Mouse (Mus musculus) right cerebral cortex, postnatal 14 days (tissue): ENCODE results near the gene Cemip.

Experiments
- DNase-seq: peaks from one replicate; pipeline ENCODE4 v3.0.0; 2022

Cemip gene

DNA sequence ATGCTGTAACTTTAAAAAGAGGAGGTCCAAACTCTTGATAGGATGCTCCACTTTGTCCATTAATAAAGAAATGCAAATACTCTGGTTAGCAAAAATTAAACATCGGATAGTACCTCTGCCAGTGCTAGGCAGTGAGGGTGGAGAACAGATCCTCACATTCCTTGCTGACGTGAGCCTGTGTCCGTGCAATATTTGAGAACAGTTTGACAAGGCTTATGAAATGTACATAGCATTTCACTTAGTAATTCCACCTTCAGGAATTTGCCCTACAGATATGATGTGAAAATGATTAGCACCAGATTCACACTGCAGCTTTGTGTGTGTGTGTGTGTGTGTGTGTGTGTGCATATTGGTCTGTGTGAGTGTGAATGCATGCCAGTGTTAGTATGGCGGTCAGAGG is 4.5 kb upstream of the Cemip start:
- no peak for DNase-seq

DNA sequence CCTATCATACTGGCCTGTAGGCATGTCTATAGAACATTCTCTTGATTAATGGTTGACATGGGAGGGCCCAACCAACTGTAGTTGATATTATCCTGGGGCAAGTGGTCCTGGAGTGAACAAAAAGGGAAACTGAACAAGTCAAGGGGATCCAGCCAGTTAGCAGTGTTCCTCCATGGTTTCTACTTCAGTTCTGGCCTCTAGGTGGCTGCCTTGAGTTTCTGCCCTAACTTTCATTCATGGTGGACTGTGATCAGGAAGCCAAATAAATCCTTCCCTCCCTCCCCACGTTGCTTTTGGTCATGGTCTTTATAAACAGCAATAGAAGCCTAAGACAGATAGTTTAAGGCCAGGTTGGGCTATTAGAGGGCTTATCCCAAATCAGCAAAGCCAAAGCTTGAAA is 3.5 kb upstream of the Cemip start:
- DNase-seq = no peak

DNA sequence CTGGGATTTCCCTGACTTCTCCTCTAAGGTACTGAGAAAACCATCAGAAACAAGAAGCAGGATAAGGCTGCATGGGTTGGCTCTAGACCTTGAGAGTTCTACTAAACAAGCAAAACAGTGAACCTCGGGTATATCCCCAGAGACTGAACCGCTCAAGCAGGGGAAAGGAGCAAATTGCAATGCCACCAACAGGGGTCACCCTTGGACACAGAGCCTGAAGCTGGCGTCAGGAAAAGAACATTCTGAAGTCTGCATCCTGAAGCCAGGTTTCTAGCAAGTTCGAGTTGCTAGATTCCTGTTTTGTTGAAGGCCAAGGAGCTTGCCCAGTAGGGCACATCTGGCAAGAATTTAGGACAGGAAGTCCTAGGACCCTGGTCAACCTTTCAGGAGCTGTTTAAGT is 2.7 kb upstream of the Cemip start:
- DNase-seq = peak; percentile 75

DNA sequence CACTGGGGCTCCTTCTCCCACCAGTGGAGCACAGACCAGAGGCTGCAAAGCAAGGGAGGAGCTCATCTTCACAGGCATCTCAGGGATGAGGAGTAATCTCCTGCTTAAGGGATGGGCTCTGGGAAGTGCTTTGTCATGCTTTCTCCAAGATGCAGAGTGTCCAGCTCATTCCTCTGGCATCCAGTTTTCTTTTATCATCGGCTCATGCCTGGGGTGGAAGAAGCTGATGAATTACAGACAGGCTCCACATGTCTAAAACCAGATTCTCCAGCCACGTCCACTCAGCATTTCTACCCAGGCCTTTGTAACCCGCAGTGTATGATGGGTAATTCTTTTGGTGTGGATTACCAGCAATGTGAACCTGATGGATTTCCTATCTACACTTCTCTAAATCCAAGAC is 1.9 kb upstream of the Cemip start:
- no peak for DNase-seq

DNA sequence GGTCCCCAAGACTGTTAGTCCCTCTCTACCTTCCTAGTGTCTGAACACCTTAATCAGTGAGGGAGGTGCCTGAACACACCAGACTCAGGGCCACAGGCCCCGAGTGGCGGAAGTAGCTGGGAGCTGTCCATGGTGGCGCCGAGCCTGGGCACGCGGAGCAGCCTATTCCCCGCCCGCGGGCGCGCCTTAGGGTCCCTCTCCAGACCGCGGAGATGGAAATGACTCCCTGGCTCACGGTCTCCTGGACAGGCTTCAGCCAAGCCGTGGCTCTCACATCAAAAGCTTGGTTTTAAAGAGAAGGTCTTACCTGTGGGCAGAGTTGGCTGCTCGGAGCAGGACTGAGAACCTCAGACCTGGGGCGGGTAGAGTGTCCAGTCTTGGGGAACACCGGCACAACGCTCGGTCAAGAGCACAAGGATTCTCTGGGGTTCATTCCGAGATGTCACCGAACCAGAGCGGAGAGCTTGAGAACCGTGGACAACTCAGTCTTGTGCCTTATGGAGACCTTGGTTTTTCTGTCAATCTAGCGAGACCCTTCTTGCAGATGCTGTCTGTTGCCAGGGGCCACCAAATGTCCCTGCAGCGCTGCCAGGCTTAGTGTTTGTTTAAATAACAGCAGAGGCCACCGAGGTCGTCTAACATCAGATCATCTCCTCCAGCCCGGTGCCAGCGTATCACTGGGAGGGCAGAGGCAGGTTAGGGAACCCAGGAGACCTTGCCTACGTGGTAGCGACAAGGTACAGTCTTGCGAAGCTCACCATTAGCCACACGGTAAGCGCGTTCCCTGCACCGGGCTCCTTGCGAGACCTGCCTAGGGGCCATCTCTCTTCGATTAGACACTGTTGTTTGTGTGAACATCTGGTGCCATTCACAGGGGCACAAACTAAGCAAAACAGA is 1.0 kb downstream of the Cemip start:
- peak; percentile 41 for DNase-seq

DNA sequence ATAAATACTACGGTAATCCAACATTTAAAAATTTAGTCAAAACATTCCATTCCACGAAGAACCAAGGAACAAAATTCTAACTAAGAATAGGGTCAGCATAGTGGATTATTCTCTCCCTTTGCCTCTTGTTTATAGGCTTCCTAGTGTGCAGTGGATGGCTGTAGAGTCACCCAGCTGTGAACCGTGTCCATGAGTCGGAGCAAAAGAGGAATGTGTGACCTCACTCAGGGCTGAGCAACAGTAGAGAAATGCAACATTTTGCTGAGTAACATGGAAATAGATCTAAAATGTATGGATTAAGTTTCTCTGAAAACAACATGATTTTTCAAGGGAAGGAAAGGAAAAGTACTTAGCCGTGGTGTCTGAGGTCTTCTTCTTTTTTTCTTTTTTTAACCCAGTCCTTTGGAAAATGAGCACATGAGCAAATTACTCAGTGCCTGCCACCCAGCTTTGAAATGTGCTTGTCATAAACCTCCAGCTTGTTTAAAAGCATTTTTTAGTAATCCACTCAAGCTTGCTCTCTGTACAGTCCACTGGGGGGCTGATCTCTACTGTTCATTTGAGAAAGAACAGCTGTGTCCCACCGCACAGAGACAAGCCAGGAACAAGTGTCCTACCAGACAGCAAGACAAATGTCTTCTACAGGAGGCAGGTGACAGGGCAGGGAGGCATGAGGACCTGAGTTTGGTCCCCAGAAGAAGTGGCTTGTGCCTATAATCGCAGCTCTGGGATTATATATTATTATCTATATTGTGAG is 8.9 kb downstream of the Cemip start:
- DNase-seq = no peak

DNA sequence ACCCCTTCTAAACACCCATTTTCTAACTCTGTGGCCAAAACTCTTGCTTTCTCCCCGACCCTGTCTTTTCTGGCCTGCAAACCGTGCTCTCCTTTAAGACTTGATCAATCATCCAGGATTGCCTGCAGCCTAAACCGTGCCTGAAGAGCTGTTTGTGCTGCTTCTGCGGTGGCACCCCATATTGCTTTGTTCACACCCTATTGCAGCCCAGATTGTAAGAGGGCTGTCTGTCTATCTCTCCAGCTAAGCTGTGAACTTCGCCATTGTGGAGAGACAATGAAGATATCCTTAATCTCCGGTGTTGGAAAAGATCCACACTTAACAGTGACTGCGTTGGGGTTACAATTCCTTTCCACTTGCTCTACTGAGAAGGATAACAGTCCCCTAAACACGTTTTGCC is 12.0 kb downstream of the Cemip start:
- no peak for DNase-seq

DNA sequence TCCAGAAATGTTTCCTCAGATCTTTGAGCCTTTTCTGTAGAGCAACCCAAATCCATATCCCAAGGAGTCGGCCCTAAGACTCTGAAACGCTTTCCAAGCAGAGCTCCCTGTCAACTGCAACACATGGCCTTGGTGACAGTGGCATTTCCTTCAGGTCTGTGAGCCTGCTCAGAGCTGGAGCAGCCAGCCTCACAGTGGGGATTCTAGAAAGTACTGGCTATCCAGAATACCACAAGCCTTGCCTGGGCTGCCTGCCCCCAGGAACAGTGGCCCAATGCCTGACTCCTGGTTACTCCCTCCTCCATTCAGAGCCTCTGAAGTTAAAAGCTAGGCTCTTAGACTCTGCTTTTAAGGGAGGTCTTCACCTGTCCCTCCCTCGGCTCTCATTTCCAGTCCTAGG is 12.4 kb downstream of the Cemip start:
- no peak for DNase-seq

DNA sequence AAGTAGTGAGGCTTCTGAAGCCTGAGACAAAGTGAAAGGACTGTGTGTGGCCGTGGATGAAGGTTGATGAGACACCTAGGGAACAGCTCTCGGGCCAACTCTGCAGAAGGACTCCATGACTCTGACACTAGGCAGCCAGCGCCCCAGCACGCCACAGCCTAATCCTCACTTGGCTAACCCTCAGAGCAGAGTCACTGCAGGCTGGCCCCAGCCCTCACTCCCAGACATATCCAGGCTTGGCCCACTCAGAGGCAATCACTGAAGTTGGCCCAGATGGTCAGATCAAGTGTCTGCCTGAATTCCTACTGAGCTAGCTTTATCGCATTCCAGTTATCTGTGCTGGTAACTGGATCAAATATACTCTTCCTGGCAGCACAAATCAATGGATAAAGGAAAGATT is 17.4 kb downstream of the Cemip start:
- DNase-seq = no peak

DNA sequence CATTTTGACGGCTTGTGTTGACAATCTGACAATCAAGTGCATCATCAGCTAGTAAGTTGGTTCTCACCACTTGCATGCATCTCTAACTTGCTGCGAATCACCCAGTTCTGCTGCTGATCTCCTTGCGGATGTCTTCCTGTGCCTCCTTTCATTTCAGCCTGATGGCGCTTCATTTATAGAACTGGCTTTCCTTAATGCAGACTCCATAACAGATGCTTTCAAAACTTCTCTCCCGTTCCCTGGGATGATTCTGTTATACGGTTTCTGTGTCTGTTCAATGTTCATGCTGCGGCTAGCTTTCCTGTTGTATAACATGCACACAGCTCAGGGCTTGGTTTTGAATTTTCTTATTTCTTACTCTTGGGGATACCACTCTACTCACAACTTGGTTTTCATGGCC is 26.5 kb downstream of the Cemip start:
- DNase-seq = no peak

DNA sequence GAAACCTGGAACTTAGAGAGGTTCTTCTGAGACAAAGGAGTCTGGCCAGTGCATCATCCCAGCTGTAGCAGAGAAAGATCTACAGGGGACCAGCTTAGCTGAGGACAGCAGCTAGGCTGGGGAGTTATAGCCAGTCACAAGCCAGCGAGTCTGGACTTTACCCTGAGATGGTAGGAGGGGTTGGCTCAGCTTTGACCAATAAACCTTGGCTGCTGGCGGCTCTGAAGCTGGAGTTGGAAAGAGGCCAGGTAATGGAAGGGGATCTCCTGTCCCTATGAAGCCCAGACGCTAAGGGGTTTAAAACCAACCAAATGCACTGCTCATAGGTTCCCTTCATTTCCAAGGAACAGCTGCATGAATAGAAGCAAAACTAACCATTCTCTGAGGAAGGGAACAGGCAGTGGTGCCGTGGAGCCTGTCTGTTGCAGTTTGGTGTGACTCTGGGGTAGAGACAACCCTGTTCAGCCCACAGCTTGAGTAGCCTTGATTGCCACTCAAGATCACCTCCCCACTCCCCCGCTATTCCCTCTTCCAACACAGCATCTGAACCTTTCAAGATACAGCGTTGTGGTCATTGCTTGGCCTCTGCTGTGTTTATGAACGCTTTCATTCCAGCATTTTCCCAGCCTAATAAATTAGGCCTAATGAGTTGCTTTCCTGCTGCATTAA is 30.2 kb downstream of the Cemip start:
- no peak for DNase-seq

DNA sequence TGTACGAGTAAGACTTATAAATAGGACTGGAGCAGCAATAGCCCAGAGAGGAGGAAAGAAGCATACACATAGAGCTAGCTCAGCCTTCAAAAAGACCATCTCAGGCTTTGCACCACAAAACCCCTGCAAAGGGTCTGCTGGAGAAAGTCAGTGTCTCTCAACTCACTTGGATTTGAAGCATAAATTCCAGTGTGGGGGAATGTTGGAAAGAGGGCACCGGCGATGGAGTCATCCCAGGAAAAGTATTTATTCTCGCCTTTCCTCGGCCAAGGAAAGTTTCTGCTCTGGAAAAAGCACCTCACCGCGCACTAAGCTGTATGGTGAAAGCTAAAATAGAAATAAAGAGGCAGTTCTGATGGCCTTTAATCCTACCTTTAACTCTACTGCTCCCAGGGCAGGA is 32.4 kb downstream of the Cemip start:
- no peak for DNase-seq

DNA sequence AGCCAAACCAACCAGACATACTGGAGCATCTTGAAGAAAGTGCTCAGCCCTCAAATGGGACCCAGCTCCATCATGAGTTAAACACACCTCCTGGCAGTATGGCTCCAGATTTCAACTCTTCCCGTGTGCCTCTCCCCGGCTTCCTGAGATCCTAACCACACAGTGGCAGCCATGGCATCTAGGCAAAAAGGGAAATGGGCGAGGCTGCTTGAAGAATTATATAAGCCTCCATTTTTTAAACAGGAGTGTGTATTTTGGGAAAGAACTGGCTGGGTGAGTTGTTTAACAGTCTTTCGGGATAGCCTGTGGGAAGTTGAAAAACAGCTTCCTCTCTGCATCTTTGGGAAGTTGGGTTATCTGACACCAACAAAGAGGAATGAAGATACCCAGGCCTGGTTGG is 34.9 kb downstream of the Cemip start:
- no peak for DNase-seq

DNA sequence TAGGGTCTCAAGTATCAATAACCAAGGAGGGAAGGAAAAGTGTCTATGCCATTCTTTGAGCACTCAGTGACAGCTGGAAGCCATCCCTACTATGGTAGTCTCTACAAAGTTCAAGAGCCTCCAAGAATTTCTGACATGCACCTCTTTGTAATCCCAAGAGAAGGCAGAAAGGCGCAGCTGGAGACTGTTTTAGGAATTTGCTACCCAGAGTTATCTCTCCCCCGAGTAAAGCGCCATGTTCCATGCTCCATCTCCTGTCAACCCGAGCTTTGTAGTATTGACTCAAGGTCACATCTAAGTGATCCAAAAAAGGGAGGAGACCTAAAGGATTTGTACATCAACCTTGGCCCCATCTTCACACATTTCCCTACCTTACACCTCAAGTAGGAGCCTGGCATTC is 40.8 kb downstream of the Cemip start:
- DNase-seq = no peak

DNA sequence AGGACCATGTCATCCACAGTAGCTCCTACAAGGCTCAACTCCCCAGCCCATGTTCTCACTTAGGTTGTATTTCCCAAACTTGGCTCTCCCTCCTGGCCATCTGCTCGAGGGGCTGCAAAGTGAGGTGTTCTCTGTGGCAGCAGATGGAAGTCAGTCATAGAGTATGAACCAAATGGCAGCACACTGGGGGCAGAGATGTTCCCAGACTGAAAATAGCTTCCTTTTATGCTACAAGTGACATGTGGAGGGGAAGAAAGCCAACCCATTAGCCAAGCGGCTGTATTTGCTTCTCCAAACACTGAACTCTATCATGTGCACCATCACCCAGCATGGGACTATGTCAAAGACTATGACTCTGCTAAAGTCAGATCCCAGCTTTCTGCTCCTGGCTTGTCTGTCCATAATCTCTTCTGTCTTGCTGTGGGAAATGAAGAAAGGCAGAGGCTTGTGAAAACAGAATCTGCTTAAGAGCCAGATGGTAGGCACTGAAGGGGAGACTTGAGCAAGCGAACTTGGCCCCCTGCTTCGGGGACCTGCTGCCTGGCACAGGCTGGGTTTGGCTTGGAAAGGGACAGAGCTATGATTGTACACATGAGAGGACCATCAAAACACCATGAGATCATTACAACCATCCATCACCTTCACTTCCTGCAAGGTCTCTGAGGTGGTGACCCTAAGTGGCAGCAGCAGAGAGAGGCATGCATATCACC is 41.6 kb downstream of the Cemip start:
- DNase-seq = peak; percentile 29

DNA sequence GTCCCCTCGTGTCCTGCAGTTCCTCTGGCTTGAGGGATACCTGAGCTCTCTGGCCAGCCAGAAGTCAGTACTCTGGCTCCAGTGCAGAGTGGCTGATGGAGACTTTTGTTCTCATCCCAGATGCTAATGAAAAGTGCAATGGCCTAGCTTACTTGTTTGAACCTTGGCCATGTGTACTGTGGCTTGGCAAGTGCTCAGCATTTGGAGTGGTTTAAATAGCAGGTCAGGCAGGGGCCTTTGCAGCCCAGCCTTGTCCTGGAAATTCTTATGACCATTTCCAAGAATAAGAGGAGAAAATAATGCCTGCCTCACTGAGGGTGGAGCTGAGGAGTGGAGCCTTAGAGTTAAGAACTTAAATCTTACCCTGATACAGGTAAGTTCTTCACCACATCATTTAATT is 43.6 kb downstream of the Cemip start:
- no peak for DNase-seq

DNA sequence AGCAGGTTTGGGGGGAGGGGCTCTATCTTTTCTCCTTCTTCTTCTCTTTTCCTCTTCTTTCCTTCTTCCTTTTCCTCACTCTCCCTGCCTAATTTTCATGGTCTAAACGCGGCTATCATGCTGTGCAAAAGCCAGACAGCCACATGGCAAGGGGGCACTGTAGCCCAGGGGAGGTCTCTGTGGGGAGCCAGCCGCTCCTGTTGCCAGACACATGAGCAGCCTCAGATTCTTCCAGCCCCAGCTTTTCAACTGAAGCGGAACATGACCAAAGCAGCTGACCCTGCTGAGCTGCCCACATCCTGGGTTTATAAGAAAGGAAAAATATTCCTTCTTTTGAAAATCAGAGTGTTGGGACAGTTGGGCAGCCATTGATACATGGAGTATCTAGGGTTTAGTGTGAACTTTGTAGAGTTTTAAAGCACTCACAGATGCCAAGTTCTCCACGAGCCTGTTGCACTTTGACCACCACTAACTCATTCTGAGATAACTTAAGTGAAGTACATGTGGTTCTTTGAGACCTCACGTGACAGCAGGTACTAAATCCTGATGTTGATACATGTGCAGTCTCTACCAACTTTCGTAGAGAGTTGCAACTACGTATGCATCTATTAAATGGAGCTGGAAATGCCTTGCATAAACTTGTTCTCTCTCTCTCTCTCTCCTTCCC is 46.3 kb downstream of the Cemip start:
- DNase-seq = no peak

DNA sequence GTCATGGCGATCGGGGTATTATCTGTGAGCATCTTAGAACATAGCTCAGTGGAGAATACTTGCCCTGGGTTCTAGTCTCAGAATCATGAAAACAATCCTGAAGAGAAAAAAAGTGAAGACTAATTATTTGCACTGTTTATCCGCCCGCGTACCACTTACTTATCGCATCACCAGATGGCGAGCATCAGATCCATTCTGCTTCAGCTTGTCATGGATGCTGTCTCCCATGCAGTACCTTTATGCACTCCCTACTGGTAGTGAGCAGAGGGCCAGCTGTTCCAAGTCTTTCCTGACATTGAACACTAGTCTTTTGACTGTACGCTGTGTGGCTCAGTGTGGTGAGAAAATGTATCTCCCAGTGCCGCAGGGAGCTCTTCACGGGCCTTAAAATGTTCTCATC is 47.7 kb downstream of the Cemip start:
- DNase-seq = no peak

DNA sequence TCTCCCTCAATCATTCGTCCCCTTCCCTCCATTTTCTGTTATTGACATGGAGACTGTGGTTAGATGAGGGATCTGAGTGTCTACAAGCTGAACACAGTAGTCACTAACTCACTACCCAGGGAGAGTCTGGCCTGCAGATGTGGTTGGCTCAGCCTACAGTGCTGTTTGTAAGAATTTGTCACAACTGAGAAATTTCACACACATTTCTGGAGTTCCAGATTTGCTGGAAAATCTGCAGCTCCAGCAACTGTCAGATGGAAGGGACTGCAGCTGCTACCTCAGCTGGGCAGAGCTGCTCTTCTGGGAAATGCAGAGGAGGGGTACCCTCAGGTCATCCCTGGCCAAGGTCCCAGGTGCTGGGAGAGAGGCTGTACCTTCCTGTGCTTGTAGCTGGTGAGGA is 53.5 kb downstream of the Cemip start:
- DNase-seq = no peak

DNA sequence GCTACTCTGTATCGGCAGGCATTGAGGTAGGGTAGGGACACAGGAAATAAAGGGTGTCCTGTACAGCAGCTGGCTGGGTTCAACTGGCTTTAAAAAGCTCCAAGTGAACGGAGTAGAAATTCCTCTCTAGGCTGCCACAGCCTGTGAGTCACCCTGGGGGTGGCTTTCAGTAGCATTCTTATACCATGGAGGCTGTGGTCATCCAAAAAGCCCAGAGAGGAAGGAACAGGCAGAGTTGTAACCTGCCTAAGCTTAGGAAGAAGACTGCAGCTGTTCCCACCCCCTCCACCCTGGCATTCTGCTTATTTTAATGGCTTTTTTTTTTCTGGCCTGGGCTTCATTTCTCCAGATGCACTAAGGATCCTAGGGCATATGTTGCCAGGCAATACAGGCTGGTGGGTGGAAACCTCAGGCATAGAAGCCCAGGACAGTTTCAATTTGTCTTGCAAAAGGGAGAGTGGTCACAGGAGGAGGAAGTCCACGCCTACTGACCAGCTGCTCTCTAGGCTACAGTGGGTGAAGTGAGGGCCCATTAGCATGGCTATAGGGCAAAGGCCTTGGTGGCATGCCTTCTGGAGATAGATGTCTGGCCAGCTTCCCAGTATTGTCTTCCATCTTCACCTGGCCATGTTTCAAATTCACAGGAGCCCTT is 57.1 kb downstream of the Cemip start:
- DNase-seq = no peak

DNA sequence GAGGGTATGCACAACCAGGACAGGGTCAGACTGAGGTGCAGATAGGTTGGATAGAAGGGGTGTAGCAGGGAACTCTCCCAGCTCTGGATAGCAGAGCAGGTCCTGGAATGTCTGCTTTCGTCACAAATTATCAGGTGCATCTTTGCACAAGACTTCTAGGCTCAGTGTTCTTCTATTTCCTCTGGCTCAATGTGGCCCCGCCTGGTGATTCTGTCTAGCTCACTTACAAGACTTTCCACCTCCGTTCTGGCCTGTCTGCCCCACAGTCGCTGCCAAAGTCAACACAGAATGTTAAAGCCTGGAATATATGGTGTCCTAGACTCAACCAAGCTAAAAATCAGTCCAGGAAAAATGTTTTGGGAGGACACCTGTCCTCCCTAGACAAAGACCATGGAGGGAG is 57.9 kb downstream of the Cemip start:
- DNase-seq = no peak

DNA sequence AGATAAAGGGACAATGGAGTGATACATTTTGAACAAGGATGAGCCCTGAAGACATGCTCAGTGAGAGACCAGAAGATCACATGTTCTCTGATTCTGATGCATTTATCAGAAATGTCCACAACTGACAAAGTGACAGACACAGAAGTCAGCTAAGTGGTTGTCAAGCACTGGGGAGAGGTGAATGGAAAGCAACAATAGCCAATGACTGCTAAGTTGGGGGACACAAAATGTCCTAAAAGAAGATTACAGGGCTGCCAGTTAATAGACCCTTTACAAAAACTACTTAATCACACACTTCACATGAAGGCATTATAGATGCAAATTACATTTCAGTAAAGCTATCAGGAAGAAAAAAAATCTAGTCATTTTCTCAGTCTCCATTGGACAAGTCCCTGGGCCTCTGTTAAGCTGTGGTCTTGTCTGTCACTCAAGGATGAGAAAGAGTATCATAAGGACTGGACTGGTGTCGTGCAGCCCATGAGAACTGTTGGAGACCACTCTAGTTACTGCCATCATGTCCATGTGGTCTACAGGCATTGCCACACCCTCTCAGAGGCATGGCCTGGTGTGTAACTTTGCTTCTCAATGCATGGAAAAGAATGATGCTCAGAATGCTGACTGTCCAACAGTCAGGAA is 59.2 kb downstream of the Cemip start:
- no peak for DNase-seq
